Mouse (Mus musculus): ENCODE measurements around the gene Gpn1. TPM values are rescaled to one million over a fixed set of nuclear protein-coding genes. Genes with fewer than 3 reads are reported as not detected.
A peak's percentile ranks its signal among the peaks of the same experiment; 100 is the strongest.
"Not testable (repeated sequence)": the region's sequence is repeated elsewhere in the genome, so short reads cannot be mapped to it uniquely, and the experiment has no call there.

The Gpn1 gene
- polyA plus RNA-seq, 1 experiment from 2014 or later, result 92.1 TPM

GRCm38 (mm10) chr5:31527707-31528106 lies 33.2 kb downstream of the Gpn1 start, which contains the start of gene Supt7l:
Gene Supt7l (minus strand): TSS chr5:31527807.
- ATAC-seq; H3K27me3 ChIP-seq (replicated peaks; ENCODE audit: control insufficient read depth, insufficient read depth, low read length); H3K9me3 ChIP-seq (ENCODE audit: control insufficient read depth, low read length): not testable (repeated sequence)
- Histone ChIP-seq H3K9ac (ENCODE audit: low read depth, low read length) (peak within 1 kb of the TSS; percentile 86), H3K4me1 (ENCODE audit: control insufficient read depth, insufficient read depth, low read depth, low read length) (peaks cover 27% of the 10 kb centered on the region), H3K27ac (ENCODE audit: low read depth, low read length) (peak within 1 kb of the TSS; percentile 90), H3K36me3 (ENCODE audit: control insufficient read depth, insufficient read depth, low read length) (peaks cover 16% of the 10 kb centered on the region), H3K4me2 (ENCODE audit: low read length) (peak within 1 kb of the TSS; percentile 88), H3K4me3 (ENCODE audit: low read length) (peak within 1 kb of the TSS; percentile 88)
- WGBS, result 87% methylated on average over 11 of the region's 11 CpGs

GRCm38 (mm10) chr5:31528560-31528959 lies 34.0 kb downstream of the Gpn1 start:
- H3K27me3 ChIP-seq (replicated peaks; ENCODE audit: control insufficient read depth, insufficient read depth, low read length), result no peaks in the 10 kb centered on the region
- H3K4me3 ChIP-seq (ENCODE audit: low read length), result no peak overlapping the region
- ATAC-seq, result no peak
- peaks cover 15% of the 10 kb centered on the region for H3K36me3 ChIP-seq (ENCODE audit: control insufficient read depth, insufficient read depth, low read length)
- no peaks in the 10 kb centered on the region for H3K9me3 ChIP-seq (ENCODE audit: control insufficient read depth, low read length)
- H3K4me2 ChIP-seq (ENCODE audit: low read length), result no peak overlapping the region
- WGBS, result 62% methylated on average over 2 of the region's 2 CpGs
- no peak overlapping the region for H3K27ac ChIP-seq (ENCODE audit: low read depth, low read length)
- H3K4me1 ChIP-seq (ENCODE audit: control insufficient read depth, insufficient read depth, low read depth, low read length), result peaks cover 27% of the 10 kb centered on the region
- no peak overlapping the region for H3K9ac ChIP-seq (ENCODE audit: low read depth, low read length)

- H3K27me3 ChIP-seq (replicated peaks; ENCODE audit: control insufficient read depth, insufficient read depth, low read length), result no peaks in the 10 kb centered on the region
- H3K4me2 ChIP-seq (ENCODE audit: low read length), result no peak overlapping the region
- H3K9ac ChIP-seq (ENCODE audit: low read depth, low read length), result no peak overlapping the region
- no peaks in the 10 kb centered on the region for H3K4me1 ChIP-seq (ENCODE audit: control insufficient read depth, insufficient read depth, low read depth, low read length)
- 92% methylated on average over 2 of the region's 2 CpGs for WGBS
- H3K9me3 ChIP-seq (ENCODE audit: control insufficient read depth, low read length), result no peaks in the 10 kb centered on the region
- H3K36me3 ChIP-seq (ENCODE audit: control insufficient read depth, insufficient read depth, low read length), result peaks cover 23% of the 10 kb centered on the region
- H3K4me3 ChIP-seq (ENCODE audit: low read length), result no peak overlapping the region
- ATAC-seq, result no peak
- no peak overlapping the region for H3K27ac ChIP-seq (ENCODE audit: low read depth, low read length)
Measured at GRCm38 (mm10) chr5:31535228-31535627, 40.7 kb downstream of the Gpn1 start.

GRCm38 (mm10) chr5:31559401-31559800 lies 64.9 kb downstream of the Gpn1 start:
- Histone ChIP-seq H3K4me2 (ENCODE audit: low read length) (no peak overlapping the region), H3K4me3 (ENCODE audit: low read length) (no peak overlapping the region), H3K36me3 (ENCODE audit: control insufficient read depth, insufficient read depth, low read length) (peaks cover 11% of the 10 kb centered on the region), H3K27ac (ENCODE audit: low read depth, low read length) (no peak overlapping the region), H3K9ac (ENCODE audit: low read depth, low read length) (no peak overlapping the region), H3K9me3 (ENCODE audit: control insufficient read depth, low read length) (no peaks in the 10 kb centered on the region), H3K27me3 (replicated peaks; ENCODE audit: control insufficient read depth, insufficient read depth, low read length) (no peaks in the 10 kb centered on the region), H3K4me1 (ENCODE audit: control insufficient read depth, insufficient read depth, low read depth, low read length) (no peaks in the 10 kb centered on the region)
- WGBS, result 36% methylated on average over 1 of the region's 1 CpGs
- no peak for ATAC-seq

DNA sequence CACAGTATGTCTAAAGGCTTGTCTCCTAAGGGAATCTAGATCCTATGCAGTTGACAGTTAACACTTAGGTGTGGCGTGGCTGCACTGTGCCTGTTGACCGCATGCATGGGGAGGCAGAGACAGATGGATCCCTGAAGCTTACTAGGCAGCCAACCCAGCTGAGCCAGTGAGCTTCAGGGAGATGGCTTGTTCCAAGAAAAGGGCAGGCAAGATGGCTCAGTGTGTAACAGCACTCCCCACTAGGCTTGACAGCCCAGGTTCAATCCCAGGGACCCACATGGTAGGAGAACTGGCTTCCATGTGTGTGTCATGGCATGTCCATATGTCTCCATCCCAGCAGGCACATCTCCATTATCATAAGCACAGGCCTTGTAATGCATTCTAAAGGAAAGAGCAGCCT lies 65.8 kb downstream of the Gpn1 start:
- H3K4me3 ChIP-seq (ENCODE audit: low read length), result no peak overlapping the region
- H3K9me3 ChIP-seq (ENCODE audit: control insufficient read depth, low read length), result no peaks in the 10 kb centered on the region
- ATAC-seq, result no peak
- no peaks in the 10 kb centered on the region for H3K27me3 ChIP-seq (replicated peaks; ENCODE audit: control insufficient read depth, insufficient read depth, low read length)
- H3K9ac ChIP-seq (ENCODE audit: low read depth, low read length), result no peak overlapping the region
- H3K27ac ChIP-seq (ENCODE audit: low read depth, low read length), result no peak overlapping the region
- H3K36me3 ChIP-seq (ENCODE audit: control insufficient read depth, insufficient read depth, low read length), result peaks cover 3% of the 10 kb centered on the region
- no peaks in the 10 kb centered on the region for H3K4me1 ChIP-seq (ENCODE audit: control insufficient read depth, insufficient read depth, low read depth, low read length)
- H3K4me2 ChIP-seq (ENCODE audit: low read length), result no peak overlapping the region
- 98% methylated on average over 2 of the region's 2 CpGs for WGBS

- Histone ChIP-seq H3K4me3 (ENCODE audit: low read length) (no peak overlapping the region), H3K4me2 (ENCODE audit: low read length) (no peak overlapping the region), H3K36me3 (ENCODE audit: control insufficient read depth, insufficient read depth, low read length) (no peaks in the 10 kb centered on the region; the same call in none of the 2 replicates), H3K27me3 (replicated peaks; ENCODE audit: control insufficient read depth, insufficient read depth, low read length) (no peaks in the 10 kb centered on the region), H3K9ac (ENCODE audit: low read depth, low read length) (no peak overlapping the region), H3K27ac (ENCODE audit: low read depth, low read length) (no peak overlapping the region), H3K4me1 (ENCODE audit: control insufficient read depth, insufficient read depth, low read depth, low read length) (no peaks in the 10 kb centered on the region), H3K9me3 (ENCODE audit: control insufficient read depth, low read length) (no peaks in the 10 kb centered on the region)
- 91% methylated on average over 7 of the region's 7 CpGs for WGBS
- ATAC-seq, result no peak
Measured at GRCm38 (mm10) chr5:31562036-31562666, 67.6 kb downstream of the Gpn1 start.

Other genes with a start within 250 kb of the Gpn1 start
- gene Krtcap3, start 243.1 kb upstream of the Gpn1 start, polyA plus RNA-seq (2015; fragmentation: Nextera tagmentation; extraction: Ambion mirVana), result 3.1 and 3.2 TPM in 2 replicates
- gene Ift172, start 203.6 kb upstream of the Gpn1 start, polyA plus RNA-seq (2015; fragmentation: Nextera tagmentation; extraction: Ambion mirVana), result 31.5 and 38.2 TPM in 2 replicates
- 102 and 105 TPM in 2 replicates for gene Fndc4, start 198.7 kb upstream of the Gpn1 start, polyA plus RNA-seq (2015; fragmentation: Nextera tagmentation; extraction: Ambion mirVana)
- gene Gckr, start 197.3 kb upstream of the Gpn1 start, polyA plus RNA-seq (2015; fragmentation: Nextera tagmentation; extraction: Ambion mirVana), result 0.25 and 0.26 TPM in 2 replicates
- gene Zfp512, start 42.3 kb upstream of the Gpn1 start, polyA plus RNA-seq (2015; fragmentation: Nextera tagmentation; extraction: Ambion mirVana), result 112 and 122 TPM in 2 replicates
- gene 4930548H24Rik, start 9.0 kb upstream of the Gpn1 start, polyA plus RNA-seq (2015; fragmentation: Nextera tagmentation; extraction: Ambion mirVana), result 0.09 TPM in 1 of 2 replicates, not detected in the other
- 30.3 and 34.4 TPM in 2 replicates for gene Slc4a1ap, start 32.3 kb downstream of the Gpn1 start, polyA plus RNA-seq (2015; fragmentation: Nextera tagmentation; extraction: Ambion mirVana)
- gene Supt7l, start 33.1 kb downstream of the Gpn1 start, polyA plus RNA-seq (2015; fragmentation: Nextera tagmentation; extraction: Ambion mirVana), result 22.0 and 23.2 TPM in 2 replicates
- gene Mrpl33, start 102.2 kb downstream of the Gpn1 start, polyA plus RNA-seq (2015; fragmentation: Nextera tagmentation; extraction: Ambion mirVana), result 197 and 215 TPM in 2 replicates
- 2.0 and 2.8 TPM in 2 replicates for gene Rbks, start 202.9 kb downstream of the Gpn1 start, polyA plus RNA-seq (2015; fragmentation: Nextera tagmentation; extraction: Ambion mirVana)
- 49.0 and 53.3 TPM in 2 replicates for gene Babam2, start 202.9 kb downstream of the Gpn1 start, polyA plus RNA-seq (2015; fragmentation: Nextera tagmentation; extraction: Ambion mirVana)